Comparison of ENCODE assay signal across 11 mouse cellular contexts in the genomic region with DNA sequence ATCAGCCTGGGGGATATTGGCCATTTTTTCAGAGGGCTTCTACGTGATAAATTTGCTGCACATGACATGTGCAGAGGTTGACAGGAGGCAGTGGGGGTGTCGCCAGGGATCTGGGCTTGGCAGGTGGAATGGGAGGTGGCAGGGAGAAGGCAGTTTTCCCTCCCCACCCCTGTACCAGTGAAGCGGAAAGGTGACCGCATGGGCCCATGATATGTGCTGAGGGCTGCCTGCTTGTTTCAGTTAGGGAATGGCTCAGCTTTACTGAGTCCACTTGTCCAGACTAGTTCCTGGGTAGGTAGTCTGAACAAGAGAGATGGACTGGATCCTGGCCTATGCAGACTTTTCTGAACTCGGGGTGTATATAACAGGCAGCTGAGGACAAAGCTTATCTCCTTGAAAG. TPM values are rescaled to one million over a fixed set of nuclear protein-coding genes. Genes with fewer than 3 reads are reported as not detected.
A peak's percentile ranks its signal among the peaks of the same experiment; 100 is the strongest.
DNase-seq lines count a peak whose midpoint lies in the region; ATAC-seq and TF ChIP-seq lines count a peak whose summit lies in the region.
"Had no signal": no experiment of that assay in that cellular context is flagged by ENCODE, and none has a peak within 500 bp of the region (broad histone marks: within the 10 kb centered on the region; RNA-seq: fewer than 3 reads in every experiment).

No protein-coding gene starts in this region.

- H3K9me3 ChIP-seq in heart, postnatal 0 days (replicated peaks; ENCODE audit: control insufficient read depth, low read length) = no peaks in the 10 kb centered on the region
- no peaks in the 10 kb centered on the region for H3K9me3 ChIP-seq in embryonic facial prominence, embryonic 13.5 days
- H3K9me3 ChIP-seq: megakaryocyte, embryonic 14.5 days had no signal

- H3K4me3 ChIP-seq in heart, postnatal 0 days (ENCODE audit: low read depth, low read length) = no peak overlapping the region
- no peak overlapping the region for H3K4me3 ChIP-seq in bone marrow macrophage, adult 2 months (ENCODE audit: insufficient read depth, low read length)
- no peak overlapping the region for H3K4me3 ChIP-seq in embryonic facial prominence, embryonic 13.5 days
- H3K4me3 ChIP-seq: megakaryocyte, embryonic 14.5 days had no signal

- TF ChIP-seq CTCF in heart, postnatal 0 days (IDR thresholded peaks at IDR 0.05; ENCODE audit: low read depth) = no peak
- TF ChIP-seq CTCF in bone marrow macrophage, adult 2 months (IDR thresholded peaks at IDR 0.05; ENCODE audit: low read depth, low read length) = no peak

- H3K27me3 ChIP-seq in heart, postnatal 0 days (ENCODE audit: control insufficient read depth, insufficient read depth, low read length) = no peaks in the 10 kb centered on the region
- H3K27me3 ChIP-seq in embryonic facial prominence, embryonic 13.5 days = no peaks in the 10 kb centered on the region
- H3K27me3 ChIP-seq: megakaryocyte, embryonic 14.5 days had no signal

- TF ChIP-seq EP300 in heart, postnatal 0 days (IDR thresholded peaks at IDR 0.05; ENCODE audit: low read depth) = no peak

- ATAC-seq in heart, postnatal 0 days (ENCODE audit: insufficient read depth, low read depth) = no peak
- ATAC-seq in embryonic facial prominence, embryonic 13.5 days (ENCODE audit: insufficient number of reproducible peaks, insufficient read depth, low FRiP score, low TSS enrichment, low read depth) = no peak

- no peak overlapping the region for H3K9ac ChIP-seq in heart, postnatal 0 days (replicated peaks; ENCODE audit: low read depth, low read length)
- H3K9ac ChIP-seq in embryonic facial prominence, embryonic 13.5 days = 0 out of 2 replicates have a peak overlapping the region, but pooled peaks have one; percentile 49

- H3K27ac ChIP-seq in heart, postnatal 0 days (ENCODE audit: low read depth) = 0 out of 2 replicates have a peak overlapping the region, but pooled peaks have one; percentile 49
- H3K27ac ChIP-seq in bone marrow macrophage, adult 2 months (ENCODE audit: insufficient read depth, low read depth, low read length) = peak overlapping the region; percentile 99
- H3K27ac ChIP-seq in embryonic facial prominence, embryonic 13.5 days = 0 out of 2 replicates have a peak overlapping the region, but pooled peaks have one; percentile 62

- H3K4me1 ChIP-seq in heart, postnatal 0 days (ENCODE audit: control insufficient read depth, insufficient read depth) = peaks cover 25% of the 10 kb centered on the region
- H3K4me1 ChIP-seq in bone marrow macrophage, adult 2 months (ENCODE audit: control insufficient read depth, insufficient read depth, low read length) = peaks cover 56% of the 10 kb centered on the region
- H3K4me1 ChIP-seq in embryonic facial prominence, embryonic 13.5 days = peaks cover 35% of the 10 kb centered on the region

- WGBS in heart, postnatal 0 days = 89% methylated on average over 5 of the region's 5 CpGs
- 80% methylated on average over 5 of the region's 5 CpGs for WGBS in embryonic facial prominence, embryonic 13.5 days

- no peaks in the 10 kb centered on the region for H3K36me3 ChIP-seq in heart, postnatal 0 days (replicated peaks; ENCODE audit: control insufficient read depth, insufficient read depth, low read length)
- no peaks in the 10 kb centered on the region for H3K36me3 ChIP-seq in embryonic facial prominence, embryonic 13.5 days

- DNase-seq in heart, postnatal 0 days (ENCODE audit: low spot score) = no peak
- DNase-seq in heart, adult 9 months (ENCODE audit: low spot score in 2 of 2) = no peak
- peak; percentile 62 to 71 for DNase-seq in kidney, postnatal 36 days
- no peak for DNase-seq in natural killer cell, adult 2 months (ENCODE audit: low spot score in 2 of 2)
- no peak for DNase-seq in lung, postnatal 25 days (ENCODE audit: low spot score)
- no peak for DNase-seq in urinary bladder, postnatal 36 days (ENCODE audit: low spot score in 2 of 2)
- DNase-seq: liver; thymus, postnatal 36 days had no signal

- no peak overlapping the region for H3K4me2 ChIP-seq in heart, postnatal 0 days (ENCODE audit: low read depth, low read length)
- no peak overlapping the region for H3K4me2 ChIP-seq in embryonic facial prominence, embryonic 13.5 days

- no peak for TF ChIP-seq POLR2A in bone marrow macrophage, adult 2 months (IDR thresholded peaks at IDR 0.05; ENCODE audit: borderline replicate concordance, low read depth, low read length)

RNA-seq across cellular contexts. Expression of gene Slc43a2, which starts 19.8 kb away (rescaled TPM):
- 3.6 and 6.0 TPM in 2 replicates for total RNA-seq in heart, postnatal 0 days (2014; rRNA removed; ENCODE audit: low replicate concordance)
- polyA plus RNA-seq in heart, postnatal 0 days (2015; fragmentation: Nextera tagmentation; extraction: Ambion mirVana) = 4.5 and 4.8 TPM in 2 replicates
- 202 and 231 TPM in 2 replicates for polyA plus RNA-seq in bone marrow macrophage, adult 2 months (2012; ENCODE audit: insufficient read depth, insufficient read length, missing spikeins)
- polyA plus RNA-seq in embryonic facial prominence, embryonic 13.5 days (2015; fragmentation: Nextera tagmentation; extraction: Ambion mirVana) = 3.6 and 4.5 TPM in 2 replicates

RNA-seq across cellular contexts. Expression of gene Pitpna, which starts 36.6 kb away (rescaled TPM):
- 58.4 and 59.6 TPM in 2 replicates for total RNA-seq in heart, postnatal 0 days (2014; rRNA removed; ENCODE audit: low replicate concordance)
- polyA plus RNA-seq in heart, postnatal 0 days (2015; fragmentation: Nextera tagmentation; extraction: Ambion mirVana) = 74.0 and 76.8 TPM in 2 replicates
- 512 TPM in 2 replicates for polyA plus RNA-seq in bone marrow macrophage, adult 2 months (2012; ENCODE audit: insufficient read depth, insufficient read length, missing spikeins)
- 66.2 and 74.4 TPM in 2 replicates for polyA plus RNA-seq in embryonic facial prominence, embryonic 13.5 days (2015; fragmentation: Nextera tagmentation; extraction: Ambion mirVana)

RNA-seq across cellular contexts. Expression of gene Scarf1, which starts 38.0 kb away (rescaled TPM):
- 20.2 and 21.6 TPM in 2 replicates for total RNA-seq in heart, postnatal 0 days (2014; rRNA removed; ENCODE audit: low replicate concordance)
- polyA plus RNA-seq in heart, postnatal 0 days (2015; fragmentation: Nextera tagmentation; extraction: Ambion mirVana) = 9.6 and 10.0 TPM in 2 replicates
- 32.8 and 33.5 TPM in 2 replicates for polyA plus RNA-seq in bone marrow macrophage, adult 2 months (2012; ENCODE audit: insufficient read depth, insufficient read length, missing spikeins)
- polyA plus RNA-seq in embryonic facial prominence, embryonic 13.5 days (2015; fragmentation: Nextera tagmentation; extraction: Ambion mirVana) = 5.0 and 6.0 TPM in 2 replicates

RNA-seq across cellular contexts. Expression of gene Rilp, which starts 41.4 kb away (rescaled TPM):
- total RNA-seq in heart, postnatal 0 days (2014; rRNA removed; ENCODE audit: low replicate concordance) = 41.5 and 50.8 TPM in 2 replicates
- polyA plus RNA-seq in heart, postnatal 0 days (2015; fragmentation: Nextera tagmentation; extraction: Ambion mirVana) = 27.1 and 30.2 TPM in 2 replicates
- polyA plus RNA-seq in bone marrow macrophage, adult 2 months (2012; ENCODE audit: insufficient read depth, insufficient read length, missing spikeins) = 12.8 and 15.9 TPM in 2 replicates
- 0.41 TPM in 1 of 2 replicates, not detected in the other for polyA plus RNA-seq in embryonic facial prominence, embryonic 13.5 days (2015; fragmentation: Nextera tagmentation; extraction: Ambion mirVana)

Comparison
In these comparisons a context has a peak if more than half of its experiments do, and no peak if none do; other contexts are left out.
1. DNase-seq: peak in kidney, postnatal 36 days (2 of 2); none in heart, postnatal 0 days (single experiment), heart, adult 9 months (0 of 2), natural killer cell, adult 2 months (0 of 2), lung, postnatal 25 days (single experiment) and urinary bladder, postnatal 36 days (0 of 2).
2. H3K27ac ChIP-seq: peak in every context shown above with its lines; median percentile 99 in bone marrow macrophage, adult 2 months; 62 in embryonic facial prominence, embryonic 13.5 days; 49 in heart, postnatal 0 days.
3. RNA of gene Slc43a2, which starts 19.8 kb away (polyA plus RNA-seq): 202 to 231 TPM in bone marrow macrophage, adult 2 months; 4.5 to 4.8 TPM in heart, postnatal 0 days and 3.6 to 4.5 TPM in embryonic facial prominence, embryonic 13.5 days; every median in the first group is over 10 times any median in the second.